Mouse (Mus musculus) bone marrow, adult 2 months (tissue): Measurements from ENCODE around the gene Vps13d.

ENCODE experiments used
- CTCF ChIP-seq: fragments of 200-500 bp; IDR thresholded peaks from 2 replicates; pipeline ENCODE4 v1.5.1; 2011; ENCODE audit warnings: low read length, control low read depth; ENCODE audit not compliant: control insufficient read depth, insufficient read depth
- POLR2A ChIP-seq: fragments of 200-500 bp; IDR thresholded peaks from 2 replicates; pipeline ENCODE4 v1.6.1; 2011; ENCODE audit warnings: low read depth, mild to moderate bottlenecking, control low read depth, low read length, borderline replicate concordance; ENCODE audit not compliant: control insufficient read depth

DNA sequence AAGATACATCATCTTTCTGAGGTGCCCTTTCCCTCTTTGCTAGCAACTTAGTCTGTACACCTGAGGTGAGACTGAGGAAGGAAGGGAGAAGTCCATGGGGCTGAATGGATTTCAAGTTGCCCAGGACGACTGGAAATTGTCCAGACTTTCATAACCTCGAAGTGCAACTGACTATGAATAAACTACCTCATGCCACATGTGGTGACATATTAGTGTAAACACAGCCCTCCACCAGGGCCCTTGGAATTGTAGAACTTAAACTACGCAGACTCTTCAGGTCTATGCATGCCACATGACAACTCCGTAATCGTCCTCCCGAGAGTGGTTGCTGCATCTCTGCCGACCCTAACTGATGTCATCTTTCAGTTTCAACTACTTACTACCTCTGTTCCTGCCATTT is 122.9 kb downstream of the Vps13d start:
- TF ChIP-seq POLR2A: no peak
- no peak for TF ChIP-seq CTCF
